Mouse (Mus musculus) forelimb bud, embryonic 11.5 days (tissue): Measurements from ENCODE around the gene 4833439L19Rik.
A peak's percentile ranks its signal among the peaks of the same experiment; 100 is the strongest.

Experiments
- DNase-seq: peaks from one replicate; pipeline ENCODE4 v3.0.0-alpha.2; 2012; ENCODE audit warnings: low read depth, low spot score

The 4833439L19Rik gene

GRCm38 (mm10) chr13:54521181-54521580 is 44.1 kb downstream of the 4833439L19Rik start:
- no peak for DNase-seq

- DNase-seq = no peak
Measured at GRCm38 (mm10) chr13:54520221-54520620, 45.0 kb downstream of the 4833439L19Rik start.

GRCm38 (mm10) chr13:54505920-54506319 is 59.3 kb downstream of the 4833439L19Rik start:
- DNase-seq = no peak

GRCm38 (mm10) chr13:54504611-54505260 is 60.5 kb downstream of the 4833439L19Rik start:
- DNase-seq = peak; percentile 10

GRCm38 (mm10) chr13:54503604-54504521 is 61.4 kb downstream of the 4833439L19Rik start, which contains the start of gene Simc1:
Simc1 (plus strand) TSS chr13:54503779.
- peak; percentile 53 for DNase-seq

GRCm38 (mm10) chr13:54503278-54503603 is 62.0 kb downstream of the 4833439L19Rik start:
- DNase-seq = no peak

GRCm38 (mm10) chr13:54501957-54502690 is 63.1 kb downstream of the 4833439L19Rik start:
- DNase-seq = no peak

- no peak for DNase-seq
Measured at GRCm38 (mm10) chr13:54501352-54501751, 63.9 kb downstream of the 4833439L19Rik start.
